Mouse (Mus musculus): ENCODE measurements around the gene Zfp617. TPM values are rescaled to one million over a fixed set of nuclear protein-coding genes. Genes with fewer than 3 reads are reported as not detected.

The Zfp617 gene
- polyA plus RNA-seq, 1 experiment from 2014 or later = 7.6 TPM

DNA sequence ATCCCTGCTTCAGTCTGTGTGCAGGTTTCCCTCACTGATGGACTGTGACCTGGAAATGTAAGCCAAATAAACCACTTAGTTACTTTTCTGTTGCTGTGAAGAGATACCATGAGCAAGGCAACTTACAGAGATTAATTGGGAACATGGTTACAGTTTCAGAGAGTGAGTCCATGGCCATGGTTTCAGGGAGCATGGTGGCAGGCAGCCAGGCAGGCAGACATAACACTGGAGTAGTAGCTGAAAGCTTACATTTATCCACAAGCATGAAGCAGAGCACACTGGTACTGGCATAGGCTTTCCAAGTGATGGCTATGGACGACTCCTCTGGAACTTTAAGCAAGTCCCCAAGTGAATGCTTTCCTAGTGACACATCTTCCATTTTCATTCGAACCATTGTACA, 56.7 kb downstream of the Zfp617 start:
- ATAC-seq (ENCODE audit: low read depth) = no peak
- Histone ChIP-seq H3K27me3 (ENCODE audit: control insufficient read depth, insufficient read depth, low read depth, low read length) (no peaks in the 10 kb centered on the region), H3K9ac (ENCODE audit: low read depth, low read length) (no peak overlapping the region), H3K4me3 (ENCODE audit: low read depth, low read length) (no peak overlapping the region), H3K36me3 (ENCODE audit: control insufficient read depth, insufficient read depth) (peaks cover 38% of the 10 kb centered on the region), H3K9me3 (replicated peaks; ENCODE audit: control insufficient read depth, low read length) (no peaks in the 10 kb centered on the region; the same call in 1 of the 2 replicates), H3K4me1 (ENCODE audit: control insufficient read depth, low read depth, low read length) (no peaks in the 10 kb centered on the region), H3K4me2 (ENCODE audit: low read depth, low read length) (no peak overlapping the region), H3K27ac (ENCODE audit: low read length) (no peak overlapping the region)
- WGBS (ENCODE audit: insufficient replicate concordance) = 66% methylated on average over 2 of the region's 2 CpGs

GRCm38 (mm10) chr8:71966411-71966810, 58.0 kb downstream of the Zfp617 start:
- Histone ChIP-seq H3K9me3 (replicated peaks; ENCODE audit: control insufficient read depth, low read length) (no peaks in the 10 kb centered on the region; the same call in 1 of the 2 replicates), H3K4me2 (ENCODE audit: low read depth, low read length) (no peak overlapping the region), H3K27ac (ENCODE audit: low read length) (no peak overlapping the region), H3K27me3 (ENCODE audit: control insufficient read depth, insufficient read depth, low read depth, low read length) (no peaks in the 10 kb centered on the region), H3K36me3 (ENCODE audit: control insufficient read depth, insufficient read depth) (peaks cover 38% of the 10 kb centered on the region), H3K4me3 (ENCODE audit: low read depth, low read length) (no peak overlapping the region), H3K9ac (ENCODE audit: low read depth, low read length) (no peak overlapping the region), H3K4me1 (ENCODE audit: control insufficient read depth, low read depth, low read length) (no peaks in the 10 kb centered on the region)
- ATAC-seq (ENCODE audit: low read depth) = no peak

DNA sequence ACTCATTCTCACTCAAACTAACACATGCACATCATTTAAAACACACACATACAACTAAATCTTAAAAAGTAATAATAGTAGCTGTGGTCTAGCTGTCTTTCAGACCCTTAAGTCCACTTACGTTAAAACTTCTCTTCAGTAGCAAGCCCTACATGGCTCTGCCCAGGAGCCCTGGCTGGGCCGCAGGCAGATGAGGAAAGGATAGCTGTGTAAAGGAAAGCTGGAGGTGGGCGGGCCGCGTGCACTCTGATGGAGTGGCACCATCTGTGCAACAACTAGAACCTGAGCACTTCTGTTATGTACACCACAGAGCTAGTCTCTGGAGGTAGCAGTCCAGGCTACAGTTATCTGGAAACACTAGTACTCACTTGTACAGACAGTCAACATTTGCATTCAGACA, 58.8 kb downstream of the Zfp617 start:
- Histone ChIP-seq H3K27me3 (ENCODE audit: control insufficient read depth, insufficient read depth, low read depth, low read length) (no peaks in the 10 kb centered on the region), H3K9ac (ENCODE audit: low read depth, low read length) (no peak overlapping the region), H3K27ac (ENCODE audit: low read length) (no peak overlapping the region), H3K4me3 (ENCODE audit: low read depth, low read length) (no peak overlapping the region), H3K36me3 (ENCODE audit: control insufficient read depth, insufficient read depth) (peaks cover 38% of the 10 kb centered on the region), H3K4me2 (ENCODE audit: low read depth, low read length) (no peak overlapping the region), H3K4me1 (ENCODE audit: control insufficient read depth, low read depth, low read length) (no peaks in the 10 kb centered on the region), H3K9me3 (replicated peaks; ENCODE audit: control insufficient read depth, low read length) (no peaks in the 10 kb centered on the region; the same call in 1 of the 2 replicates)
- WGBS (ENCODE audit: insufficient replicate concordance) = 80% methylated on average over 5 of the region's 5 CpGs
- no peak for ATAC-seq (ENCODE audit: low read depth)

DNA sequence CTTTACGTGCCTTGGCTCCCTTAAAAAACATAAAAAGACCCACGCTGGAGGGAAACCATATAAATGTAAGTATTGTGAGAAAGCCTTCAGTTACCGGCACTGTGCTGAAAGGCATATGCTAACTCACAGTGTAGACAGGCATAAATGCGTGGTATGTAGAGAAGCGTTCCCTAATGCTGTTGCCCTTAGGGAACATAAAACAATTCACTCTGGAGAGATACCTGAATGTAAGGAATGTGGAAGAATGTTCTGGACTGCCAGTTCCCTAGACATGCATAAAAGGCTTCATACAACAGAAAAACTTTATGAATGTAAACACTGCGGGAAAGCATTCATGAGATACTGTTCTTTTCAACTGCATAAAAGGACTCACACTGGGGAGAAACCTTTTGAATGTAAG, 59.7 kb downstream of the Zfp617 start:
- 85% methylated on average over 6 of the region's 6 CpGs for WGBS (ENCODE audit: insufficient replicate concordance)
- H3K4me1 ChIP-seq (ENCODE audit: control insufficient read depth, low read depth, low read length) = no peaks in the 10 kb centered on the region
- H3K9me3 ChIP-seq (replicated peaks; ENCODE audit: control insufficient read depth, low read length) = no peaks in the 10 kb centered on the region; the same call in 1 of the 2 replicates
- no peak overlapping the region for H3K27ac ChIP-seq (ENCODE audit: low read length)
- no peak for ATAC-seq (ENCODE audit: low read depth)
- peaks cover 38% of the 10 kb centered on the region for H3K36me3 ChIP-seq (ENCODE audit: control insufficient read depth, insufficient read depth)
- no peaks in the 10 kb centered on the region for H3K27me3 ChIP-seq (ENCODE audit: control insufficient read depth, insufficient read depth, low read depth, low read length)
- no peak overlapping the region for H3K4me3 ChIP-seq (ENCODE audit: low read depth, low read length)
- no peak overlapping the region for H3K9ac ChIP-seq (ENCODE audit: low read depth, low read length)
- no peak overlapping the region for H3K4me2 ChIP-seq (ENCODE audit: low read depth, low read length)

GRCm38 (mm10) chr8:71968636-71969035, 60.2 kb downstream of the Zfp617 start:
- no peak overlapping the region for H3K4me3 ChIP-seq (ENCODE audit: low read depth, low read length)
- H3K9ac ChIP-seq (ENCODE audit: low read depth, low read length) = no peak overlapping the region
- no peak for ATAC-seq (ENCODE audit: low read depth)
- peaks cover 38% of the 10 kb centered on the region for H3K36me3 ChIP-seq (ENCODE audit: control insufficient read depth, insufficient read depth)
- H3K4me1 ChIP-seq (ENCODE audit: control insufficient read depth, low read depth, low read length) = no peaks in the 10 kb centered on the region
- H3K27ac ChIP-seq (ENCODE audit: low read length) = no peak overlapping the region
- no peaks in the 10 kb centered on the region for H3K27me3 ChIP-seq (ENCODE audit: control insufficient read depth, insufficient read depth, low read depth, low read length)
- no peak overlapping the region for H3K4me2 ChIP-seq (ENCODE audit: low read depth, low read length)
- WGBS (ENCODE audit: insufficient replicate concordance) = 80% methylated on average over 6 of the region's 6 CpGs
- H3K9me3 ChIP-seq (replicated peaks; ENCODE audit: control insufficient read depth, low read length) = no peaks in the 10 kb centered on the region; the same call in 1 of the 2 replicates

- Histone ChIP-seq H3K4me1 (ENCODE audit: control insufficient read depth, low read depth, low read length) (no peaks in the 10 kb centered on the region), H3K9me3 (replicated peaks; ENCODE audit: control insufficient read depth, low read length) (no peaks in the 10 kb centered on the region), H3K27me3 (ENCODE audit: control insufficient read depth, insufficient read depth, low read depth, low read length) (no peaks in the 10 kb centered on the region), H3K9ac (ENCODE audit: low read depth, low read length) (no peak overlapping the region), H3K27ac (ENCODE audit: low read length) (no peak overlapping the region), H3K36me3 (ENCODE audit: control insufficient read depth, insufficient read depth) (peaks cover 18% of the 10 kb centered on the region), H3K4me3 (ENCODE audit: low read depth, low read length) (no peak overlapping the region), H3K4me2 (ENCODE audit: low read depth, low read length) (no peak overlapping the region)
- 52% methylated on average over 1 of the region's 1 CpGs for WGBS (ENCODE audit: insufficient replicate concordance)
- no peak for ATAC-seq (ENCODE audit: low read depth)
Observed at GRCm38 (mm10) chr8:71971945-71972344, 63.5 kb downstream of the Zfp617 start.

- Histone ChIP-seq H3K4me1 (ENCODE audit: control insufficient read depth, low read depth, low read length) (no peaks in the 10 kb centered on the region), H3K36me3 (ENCODE audit: control insufficient read depth, insufficient read depth) (peaks cover 3% of the 10 kb centered on the region), H3K27ac (ENCODE audit: low read length) (no peak overlapping the region), H3K9me3 (replicated peaks; ENCODE audit: control insufficient read depth, low read length) (no peaks in the 10 kb centered on the region), H3K4me2 (ENCODE audit: low read depth, low read length) (no peak overlapping the region), H3K4me3 (ENCODE audit: low read depth, low read length) (no peak overlapping the region), H3K9ac (ENCODE audit: low read depth, low read length) (no peak overlapping the region), H3K27me3 (ENCODE audit: control insufficient read depth, insufficient read depth, low read depth, low read length) (no peaks in the 10 kb centered on the region)
- ATAC-seq (ENCODE audit: low read depth) = no peak
- WGBS (ENCODE audit: insufficient replicate concordance) = 57% methylated on average over 3 of the region's 3 CpGs
Observed at GRCm38 (mm10) chr8:71974211-71974610, 65.8 kb downstream of the Zfp617 start.

GRCm38 (mm10) chr8:71981032-71981431, 72.6 kb downstream of the Zfp617 start:
- no peak overlapping the region for H3K4me3 ChIP-seq (ENCODE audit: low read depth, low read length)
- H3K4me2 ChIP-seq (ENCODE audit: low read depth, low read length) = no peak overlapping the region
- 29% methylated on average over 2 of the region's 2 CpGs for WGBS (ENCODE audit: insufficient replicate concordance)
- no peaks in the 10 kb centered on the region for H3K9me3 ChIP-seq (replicated peaks; ENCODE audit: control insufficient read depth, low read length)
- H3K9ac ChIP-seq (ENCODE audit: low read depth, low read length) = no peak overlapping the region
- no peak overlapping the region for H3K27ac ChIP-seq (ENCODE audit: low read length)
- no peaks in the 10 kb centered on the region for H3K27me3 ChIP-seq (ENCODE audit: control insufficient read depth, insufficient read depth, low read depth, low read length)
- H3K4me1 ChIP-seq (ENCODE audit: control insufficient read depth, low read depth, low read length) = no peaks in the 10 kb centered on the region
- ATAC-seq (ENCODE audit: low read depth) = no peak
- H3K36me3 ChIP-seq (ENCODE audit: control insufficient read depth, insufficient read depth) = no peaks in the 10 kb centered on the region

DNA sequence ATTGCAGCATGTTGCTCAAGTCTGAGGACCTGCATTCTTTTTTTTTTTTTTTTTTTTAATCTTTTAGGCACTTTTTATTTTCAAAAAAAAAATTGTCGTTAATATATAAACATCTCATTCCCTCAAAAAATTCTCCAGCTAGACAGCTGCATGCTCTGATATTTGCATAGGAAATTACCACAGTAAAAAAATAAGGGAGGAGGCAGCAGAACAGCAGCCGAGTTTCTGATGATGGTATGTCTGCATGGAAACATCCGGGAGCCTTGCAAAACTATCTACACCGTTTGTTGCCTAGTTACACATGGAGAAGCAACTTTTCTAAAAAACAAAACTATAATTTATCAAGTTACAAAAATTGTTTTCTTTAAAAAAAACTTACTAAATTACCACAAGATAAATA, 73.0 kb downstream of the Zfp617 start:
- no peak for ATAC-seq (ENCODE audit: low read depth)
- Histone ChIP-seq H3K9ac (ENCODE audit: low read depth, low read length) (no peak overlapping the region), H3K4me1 (ENCODE audit: control insufficient read depth, low read depth, low read length) (no peaks in the 10 kb centered on the region), H3K9me3 (replicated peaks; ENCODE audit: control insufficient read depth, low read length) (no peaks in the 10 kb centered on the region), H3K4me2 (ENCODE audit: low read depth, low read length) (no peak overlapping the region), H3K4me3 (ENCODE audit: low read depth, low read length) (no peak overlapping the region), H3K36me3 (ENCODE audit: control insufficient read depth, insufficient read depth) (no peaks in the 10 kb centered on the region), H3K27ac (ENCODE audit: low read length) (no peak overlapping the region), H3K27me3 (ENCODE audit: control insufficient read depth, insufficient read depth, low read depth, low read length) (no peaks in the 10 kb centered on the region)
- 54% methylated on average over 4 of the region's 4 CpGs for WGBS (ENCODE audit: insufficient replicate concordance)
